Comparison of ENCODE assay signal across 13 mouse cellular contexts in the genomic region with DNA sequence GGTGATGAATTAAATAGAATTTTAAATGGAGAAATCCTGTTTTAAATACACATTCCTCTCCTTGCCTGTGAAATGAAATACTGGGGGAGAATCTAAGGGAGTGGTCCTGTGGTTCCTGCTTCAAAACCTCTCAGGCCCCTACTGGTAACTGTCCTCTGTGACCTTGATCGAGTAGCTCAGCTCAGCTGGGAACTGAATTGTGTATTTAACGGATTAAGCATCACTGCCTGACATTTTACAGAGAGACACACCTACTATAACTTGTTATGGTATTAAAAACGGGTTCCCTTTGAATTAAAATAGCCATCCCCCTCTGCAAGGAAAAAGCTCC.
DNase-seq lines count a peak whose midpoint lies in the region; ATAC-seq lines count a peak whose summit lies in the region.
"Had no signal": no experiment of that assay in that cellular context is flagged by ENCODE, and none has a peak within 500 bp of the region (broad histone marks: within the 10 kb centered on the region; RNA-seq: fewer than 3 reads in every experiment).

No protein-coding gene starts in this region.

- H3K36me3 ChIP-seq in neural tube, embryonic 11.5 days (ENCODE audit: control insufficient read depth, insufficient read depth, low read length) = no peaks in the 10 kb centered on the region
- no peaks in the 10 kb centered on the region for H3K36me3 ChIP-seq in hindbrain, embryonic 10.5 days
- H3K36me3 ChIP-seq in midbrain, embryonic 14.5 days (ENCODE audit: control insufficient read depth, insufficient read depth, low read length) = no peaks in the 10 kb centered on the region
- H3K36me3 ChIP-seq: heart, embryonic 10.5 days; liver, embryonic 12.5 days had no signal

- no peak overlapping the region for H3K27ac ChIP-seq in neural tube, embryonic 11.5 days (ENCODE audit: low read depth, low read length)
- peak overlapping the region; percentile 18; the same call in 1 of the 2 replicates for H3K27ac ChIP-seq in hindbrain, embryonic 10.5 days
- H3K27ac ChIP-seq in midbrain, embryonic 14.5 days (replicated peaks; ENCODE audit: low read depth, low read length) = peak overlapping the region; percentile 75
- H3K27ac ChIP-seq: heart, embryonic 10.5 days; liver, embryonic 12.5 days had no signal

- no peak overlapping the region for H3K9ac ChIP-seq in neural tube, embryonic 11.5 days (ENCODE audit: low read length)
- H3K9ac ChIP-seq in midbrain, embryonic 14.5 days (replicated peaks; ENCODE audit: low read length) = no peak overlapping the region
- H3K9ac ChIP-seq: liver, embryonic 12.5 days had no signal

- no peak overlapping the region for H3K4me3 ChIP-seq in neural tube, embryonic 11.5 days (ENCODE audit: low read depth, low read length)
- no peak overlapping the region for H3K4me3 ChIP-seq in hindbrain, embryonic 10.5 days
- H3K4me3 ChIP-seq in midbrain, embryonic 14.5 days (replicated peaks; ENCODE audit: low read depth, low read length) = no peak overlapping the region
- H3K4me3 ChIP-seq: heart, embryonic 10.5 days; liver, embryonic 12.5 days had no signal

- H3K4me2 ChIP-seq in neural tube, embryonic 11.5 days (ENCODE audit: low read depth) = no peak overlapping the region
- no peak overlapping the region for H3K4me2 ChIP-seq in midbrain, embryonic 14.5 days (ENCODE audit: low read length)
- H3K4me2 ChIP-seq: liver, embryonic 12.5 days had no signal

- H3K9me3 ChIP-seq in neural tube, embryonic 11.5 days (ENCODE audit: control insufficient read depth, low read length) = no peaks in the 10 kb centered on the region
- H3K9me3 ChIP-seq in hindbrain, embryonic 10.5 days = no peaks in the 10 kb centered on the region
- no peaks in the 10 kb centered on the region for H3K9me3 ChIP-seq in midbrain, embryonic 14.5 days (ENCODE audit: control insufficient read depth, low read length)
- H3K9me3 ChIP-seq: heart, embryonic 10.5 days; liver, embryonic 12.5 days had no signal

- H3K4me1 ChIP-seq in neural tube, embryonic 11.5 days (ENCODE audit: control insufficient read depth, insufficient read depth, low read length) = no peaks in the 10 kb centered on the region
- H3K4me1 ChIP-seq in hindbrain, embryonic 10.5 days (replicated peaks) = peaks cover 5% of the 10 kb centered on the region
- H3K4me1 ChIP-seq in midbrain, embryonic 14.5 days (ENCODE audit: control insufficient read depth, insufficient read depth, low read length) = peaks cover 4% of the 10 kb centered on the region; the same call in 1 of the 2 replicates
- H3K4me1 ChIP-seq: heart, embryonic 10.5 days; liver, embryonic 12.5 days had no signal

- no peak for DNase-seq in neural tube, embryonic 11.5 days (ENCODE audit: low spot score)
- DNase-seq in neural tube, embryonic 10.5 days (ENCODE audit: extremely low spot score, low spot score) = no peak
- DNase-seq in hindbrain, embryonic 10.5 days (ENCODE audit: low spot score) = no peak
- DNase-seq in midbrain, embryonic 14.5 days = peak; percentile 55
- DNase-seq in retina, postnatal 1 day = no peak
- no peak for DNase-seq in heart, adult 8-10 months (ENCODE audit: low spot score)
- DNase-seq: gastrocnemius, postnatal 10 days; heart, postnatal 36 days; right cerebral cortex, postnatal 25 days; thymus, adult 18-20 months had no signal

- 25% methylated on average over 3 of the region's 3 CpGs for WGBS in neural tube, embryonic 11.5 days
- WGBS in hindbrain, embryonic 10.5 days = 22% methylated on average over 3 of the region's 3 CpGs
- WGBS in midbrain, embryonic 14.5 days = 11% methylated on average over 3 of the region's 3 CpGs

- ATAC-seq in neural tube, embryonic 11.5 days (ENCODE audit: insufficient read depth, low FRiP score, low TSS enrichment) = peak; percentile 57
- peak; percentile 54 for ATAC-seq in midbrain, embryonic 14.5 days (ENCODE audit: low FRiP score, low TSS enrichment)
- no peak for ATAC-seq in inflammation-experienced regulatory T-cells, adult 6 months
- ATAC-seq: liver, embryonic 12.5 days had no signal

- H3K27me3 ChIP-seq in neural tube, embryonic 11.5 days (ENCODE audit: control insufficient read depth, insufficient read depth, low read length) = no peaks in the 10 kb centered on the region
- H3K27me3 ChIP-seq in hindbrain, embryonic 10.5 days (ENCODE audit: insufficient read depth, poor library complexity, severe bottlenecking) = no peaks in the 10 kb centered on the region
- H3K27me3 ChIP-seq in midbrain, embryonic 14.5 days (ENCODE audit: control insufficient read depth, insufficient read depth, low read length) = no peaks in the 10 kb centered on the region
- H3K27me3 ChIP-seq: liver, embryonic 12.5 days had no signal
